Mouse (Mus musculus): Measurements from ENCODE around the gene Wdr6. TPM values are rescaled to one million over a fixed set of nuclear protein-coding genes. Genes with fewer than 3 reads are reported as not detected.
A peak's percentile ranks its signal among the peaks of the same experiment; 100 is the strongest.

The Wdr6 gene
- polyA plus RNA-seq, 1 experiment, result 52.9 TPM

DNA sequence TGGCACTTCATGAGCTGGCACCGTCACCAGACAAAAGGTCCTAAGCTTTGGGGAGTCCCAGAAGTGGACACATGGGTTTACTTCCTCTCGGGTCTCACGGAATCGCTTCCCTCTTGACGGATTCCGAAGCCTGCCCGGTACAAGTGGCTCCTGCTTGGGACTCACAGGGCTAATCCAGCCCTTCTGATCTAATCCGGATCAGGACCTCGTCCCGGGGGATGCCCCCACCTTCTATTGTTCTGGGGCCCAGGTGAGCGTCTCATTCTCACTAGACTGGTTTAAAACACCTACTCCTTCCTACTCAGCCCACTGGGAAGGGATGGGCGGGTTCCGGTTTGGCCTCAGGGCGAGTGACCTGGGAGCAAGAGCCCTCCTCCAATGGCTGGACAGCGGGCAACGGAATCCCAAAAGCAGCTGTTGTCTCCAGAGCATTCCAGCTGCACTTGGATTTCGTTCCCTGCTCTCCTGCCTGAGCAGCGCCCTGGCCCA lies 10.6 kb downstream of the Wdr6 start:
- peaks cover 33% of the 10 kb centered on the region for H3K36me3 ChIP-seq (ENCODE audit: control insufficient read depth, insufficient read depth)
- H3ac ChIP-seq (ENCODE audit: control insufficient read depth, insufficient read length, low read depth), result peak overlapping the region; percentile 78
- H3K4me3 ChIP-seq (ENCODE audit: insufficient read depth, poor library complexity, severe bottlenecking), result peak overlapping the region; percentile 41
- TF ChIP-seq MAX (IDR thresholded peaks at IDR 0.05), result no peak
- TF ChIP-seq USF1 (IDR thresholded peaks at IDR 0.05; ENCODE audit: low read depth), result no peak
- no peak for TF ChIP-seq MYOG (IDR thresholded peaks at IDR 0.05; ENCODE audit: control insufficient read depth, extremely low read depth, insufficient read length)
- TF ChIP-seq CTCF (IDR thresholded peaks at IDR 0.05; ENCODE audit: control insufficient read depth, insufficient read depth, insufficient read length), result no peak
- peaks cover 11% of the 10 kb centered on the region for H3K79me2 ChIP-seq (ENCODE audit: control insufficient read depth, insufficient read depth)
- H3K27me3 ChIP-seq (ENCODE audit: control insufficient read depth, insufficient read depth, insufficient read length), result no peaks in the 10 kb centered on the region
- peaks cover 5% of the 10 kb centered on the region for H3K79me3 ChIP-seq (ENCODE audit: low read depth)

DNA sequence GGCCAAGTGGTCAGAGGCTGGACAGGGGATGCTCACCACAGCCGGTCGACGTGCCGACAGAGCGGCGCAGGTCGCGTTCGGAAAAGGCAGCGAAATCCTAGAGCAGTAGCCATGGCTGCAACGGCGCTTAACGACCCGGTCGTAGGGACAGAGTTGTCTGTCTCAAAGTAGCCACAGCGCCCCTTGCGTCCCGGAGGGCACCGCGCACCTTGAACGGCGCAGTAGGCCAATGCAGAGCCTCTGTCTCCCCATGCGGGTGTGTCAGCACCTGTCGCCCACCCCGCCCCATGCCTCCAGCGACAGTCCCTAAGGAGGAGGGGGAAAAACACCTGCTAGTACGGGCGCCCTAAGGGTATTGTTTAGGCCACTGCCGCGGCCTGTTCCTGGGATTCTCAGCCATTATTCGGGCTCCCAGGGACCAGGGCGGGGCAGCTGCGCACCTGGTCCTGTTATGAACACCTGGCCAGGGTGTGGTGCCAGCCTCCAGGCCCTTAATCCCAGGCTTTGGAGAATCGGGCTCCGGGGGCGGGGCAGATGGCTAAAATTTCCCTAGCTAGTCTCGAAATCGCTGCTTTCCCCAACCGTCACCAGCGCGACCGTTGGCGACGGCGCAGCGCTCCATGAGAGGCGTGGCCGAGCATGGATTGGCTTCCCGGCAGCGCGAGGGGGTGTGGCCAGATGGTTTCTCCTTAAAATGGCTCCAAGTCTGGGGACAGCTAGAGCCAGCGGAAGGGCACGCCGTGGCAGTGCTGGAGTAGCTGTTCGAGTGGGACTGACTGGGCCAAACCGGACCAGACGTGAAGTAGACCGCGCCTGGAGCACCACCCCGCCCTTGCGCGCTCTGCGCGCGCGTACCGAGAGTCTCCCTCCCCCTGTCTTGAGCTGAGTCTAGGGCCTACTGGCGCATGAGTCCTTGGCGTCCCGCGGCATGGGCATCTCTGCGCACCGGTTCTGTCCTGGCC lies 11.4 kb downstream of the Wdr6 start, which contains the start of gene Ndufaf3:
TSS of gene Ndufaf3 (minus strand) at position 620 of the 962 bp plus-strand sequence.
- Histone ChIP-seq H3K4me3 (ENCODE audit: insufficient read depth, poor library complexity, severe bottlenecking) (peak within 1 kb of the TSS; percentile 41), H3ac (ENCODE audit: control insufficient read depth, insufficient read length, low read depth) (peak within 1 kb of the TSS; percentile 78), H3K79me3 (ENCODE audit: low read depth) (peaks cover 8% of the 10 kb centered on the region), H3K79me2 (ENCODE audit: control insufficient read depth, insufficient read depth) (peaks cover 19% of the 10 kb centered on the region), H3K27me3 (ENCODE audit: control insufficient read depth, insufficient read depth, insufficient read length) (no peaks in the 10 kb centered on the region), H3K36me3 (ENCODE audit: control insufficient read depth, insufficient read depth) (peaks cover 40% of the 10 kb centered on the region)
- TF ChIP-seq CEBPB (IDR thresholded peaks at IDR 0.05; ENCODE audit: low read depth), result no peak
- no peak for TF ChIP-seq FOSL1 (IDR thresholded peaks at IDR 0.05; ENCODE audit: insufficient read depth, low read length, poor library complexity, severe bottlenecking)
- no peak for TF ChIP-seq USF1 (IDR thresholded peaks at IDR 0.05; ENCODE audit: low read depth)
- TF ChIP-seq MAX (IDR thresholded peaks at IDR 0.05), result peak; percentile 36
- peak; percentile 95 for TF ChIP-seq CTCF (IDR thresholded peaks at IDR 0.05; ENCODE audit: control insufficient read depth, insufficient read depth, insufficient read length)
- TF ChIP-seq MYOG (IDR thresholded peaks at IDR 0.05; ENCODE audit: control insufficient read depth, extremely low read depth, insufficient read length), result no peak
- TF ChIP-seq MYOD1 (IDR thresholded peaks at IDR 0.05; ENCODE audit: control insufficient read depth, insufficient read length, low read depth), result peak; percentile 34

DNA sequence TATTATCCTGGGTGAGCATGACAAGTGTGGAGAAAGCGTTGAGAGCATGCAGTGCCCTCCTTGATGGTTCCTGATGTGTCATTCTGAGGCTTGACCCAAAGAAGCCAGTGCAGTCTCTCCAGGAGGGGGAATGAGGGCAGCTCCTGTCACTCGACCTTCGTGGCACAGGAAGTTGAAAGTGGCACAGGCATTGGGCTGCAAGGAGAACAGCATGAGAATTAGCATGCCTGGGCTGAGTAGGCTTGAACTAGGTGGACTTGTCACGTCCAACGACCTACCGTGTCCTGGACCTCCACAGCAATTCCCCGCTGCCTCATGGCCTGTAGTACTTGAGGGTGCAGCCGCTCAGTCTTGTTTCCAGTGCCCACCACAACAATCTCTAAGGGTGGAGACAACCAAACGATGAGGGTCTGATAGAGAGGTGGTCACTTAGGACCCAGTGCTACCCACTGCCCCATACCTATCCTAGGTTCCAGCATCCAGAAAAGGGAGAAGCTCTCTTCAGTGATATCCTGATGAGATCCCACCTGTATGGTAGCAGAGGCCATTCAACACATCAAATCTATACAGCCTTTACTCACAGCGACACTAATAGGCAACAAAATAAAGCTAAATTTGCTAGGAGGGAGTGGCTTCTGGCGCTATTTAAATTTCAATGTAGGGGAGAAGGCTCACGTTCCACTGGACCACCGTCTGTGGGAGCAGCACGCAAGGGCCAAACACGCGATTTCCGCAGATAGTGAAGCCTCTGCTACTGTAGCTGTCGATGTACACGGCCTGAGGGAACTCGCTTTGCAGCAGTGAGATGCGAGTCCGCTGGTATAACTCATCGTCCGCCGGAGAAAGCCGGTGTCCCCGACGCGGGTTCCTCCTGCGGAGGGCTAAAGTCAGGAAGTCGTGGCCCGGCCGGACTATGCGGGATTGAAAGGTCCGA lies 12.4 kb downstream of the Wdr6 start:
- H3ac ChIP-seq (ENCODE audit: control insufficient read depth, insufficient read length, low read depth), result peak overlapping the region; percentile 69
- no peak for TF ChIP-seq USF1 (IDR thresholded peaks at IDR 0.05; ENCODE audit: low read depth)
- TF ChIP-seq MYOD1 (IDR thresholded peaks at IDR 0.05; ENCODE audit: control insufficient read depth, insufficient read length, low read depth), result no peak
- no peak for TF ChIP-seq FOSL1 (IDR thresholded peaks at IDR 0.05; ENCODE audit: insufficient read depth, low read length, poor library complexity, severe bottlenecking)
- TF ChIP-seq MAX (IDR thresholded peaks at IDR 0.05), result no peak
- no peak for TF ChIP-seq CEBPB (IDR thresholded peaks at IDR 0.05; ENCODE audit: low read depth)
- no peak for TF ChIP-seq MYOG (IDR thresholded peaks at IDR 0.05; ENCODE audit: control insufficient read depth, extremely low read depth, insufficient read length)
- TF ChIP-seq CTCF (IDR thresholded peaks at IDR 0.05; ENCODE audit: control insufficient read depth, insufficient read depth, insufficient read length), result no peak
- H3K36me3 ChIP-seq (ENCODE audit: control insufficient read depth, insufficient read depth), result peaks cover 41% of the 10 kb centered on the region
- no peaks in the 10 kb centered on the region for H3K27me3 ChIP-seq (ENCODE audit: control insufficient read depth, insufficient read depth, insufficient read length)
- peaks cover 28% of the 10 kb centered on the region for H3K79me2 ChIP-seq (ENCODE audit: control insufficient read depth, insufficient read depth)
- peak overlapping the region; percentile 41 for H3K4me3 ChIP-seq (ENCODE audit: insufficient read depth, poor library complexity, severe bottlenecking)
- peaks cover 18% of the 10 kb centered on the region for H3K79me3 ChIP-seq (ENCODE audit: low read depth)

DNA sequence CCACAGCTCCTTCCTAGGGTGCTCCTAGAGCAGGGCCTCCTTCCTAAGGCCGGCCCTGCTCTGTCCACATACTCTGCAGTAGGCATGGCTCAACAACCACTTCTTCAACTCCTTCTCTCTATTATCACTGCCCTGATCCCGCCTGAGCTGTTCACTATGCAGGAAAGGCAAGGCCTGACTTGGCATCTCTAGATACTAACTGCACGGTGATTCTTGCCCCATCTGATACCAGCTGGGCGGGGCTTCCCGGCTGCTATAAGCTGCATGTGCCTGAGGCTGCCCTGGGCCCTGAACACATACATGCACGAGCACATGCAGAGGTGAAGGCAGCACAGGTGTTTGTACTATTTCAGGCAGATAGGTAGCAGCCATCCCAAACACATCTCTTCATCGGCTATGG lies 14.4 kb downstream of the Wdr6 start:
- Histone ChIP-seq H3K79me2 (ENCODE audit: control insufficient read depth, insufficient read depth) (peaks cover 37% of the 10 kb centered on the region), H3K4me3 (ENCODE audit: insufficient read depth, poor library complexity, severe bottlenecking) (no peak overlapping the region), H3K36me3 (ENCODE audit: control insufficient read depth, insufficient read depth) (peaks cover 48% of the 10 kb centered on the region), H3K27me3 (ENCODE audit: control insufficient read depth, insufficient read depth, insufficient read length) (no peaks in the 10 kb centered on the region), H3K79me3 (ENCODE audit: low read depth) (peaks cover 24% of the 10 kb centered on the region), H3ac (ENCODE audit: control insufficient read depth, insufficient read length, low read depth) (no peak overlapping the region)
- TF ChIP-seq FOSL1 (IDR thresholded peaks at IDR 0.05; ENCODE audit: insufficient read depth, low read length, poor library complexity, severe bottlenecking) (no peak), USF1 (IDR thresholded peaks at IDR 0.05; ENCODE audit: low read depth) (no peak), CEBPB (IDR thresholded peaks at IDR 0.05; ENCODE audit: low read depth) (no peak), MYOD1 (IDR thresholded peaks at IDR 0.05; ENCODE audit: control insufficient read depth, insufficient read length, low read depth) (no peak), MYOG (IDR thresholded peaks at IDR 0.05; ENCODE audit: control insufficient read depth, extremely low read depth, insufficient read length) (no peak), CTCF (IDR thresholded peaks at IDR 0.05; ENCODE audit: control insufficient read depth, insufficient read depth, insufficient read length) (no peak), MAX (IDR thresholded peaks at IDR 0.05) (no peak)

DNA sequence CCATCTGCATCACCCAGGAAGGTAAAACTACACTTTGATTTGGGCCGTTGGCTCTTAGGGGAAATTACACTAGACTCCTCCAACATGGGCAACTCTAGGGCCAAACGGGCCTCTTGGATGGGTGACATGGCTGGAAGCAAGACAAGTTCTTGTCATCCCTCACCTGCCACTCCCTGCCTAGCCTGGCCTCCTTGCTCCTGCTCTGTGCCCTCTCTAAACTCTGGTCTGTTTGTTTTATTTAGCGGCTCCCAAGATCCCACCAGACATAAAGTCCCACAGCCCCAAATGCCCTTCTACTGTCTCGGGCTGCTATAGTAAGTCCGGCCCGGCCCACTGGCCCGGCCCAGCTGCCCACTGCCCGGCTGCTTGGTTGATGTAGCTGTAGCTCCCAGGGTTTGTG lies 14.9 kb downstream of the Wdr6 start:
- Histone ChIP-seq H3K79me3 (ENCODE audit: low read depth) (peaks cover 24% of the 10 kb centered on the region), H3K36me3 (ENCODE audit: control insufficient read depth, insufficient read depth) (peaks cover 52% of the 10 kb centered on the region), H3K4me3 (ENCODE audit: insufficient read depth, poor library complexity, severe bottlenecking) (no peak overlapping the region), H3ac (ENCODE audit: control insufficient read depth, insufficient read length, low read depth) (no peak overlapping the region), H3K27me3 (ENCODE audit: control insufficient read depth, insufficient read depth, insufficient read length) (no peaks in the 10 kb centered on the region), H3K79me2 (ENCODE audit: control insufficient read depth, insufficient read depth) (peaks cover 35% of the 10 kb centered on the region)
- TF ChIP-seq CTCF (IDR thresholded peaks at IDR 0.05; ENCODE audit: control insufficient read depth, insufficient read depth, insufficient read length) (no peak), MYOD1 (IDR thresholded peaks at IDR 0.05; ENCODE audit: control insufficient read depth, insufficient read length, low read depth) (no peak), CEBPB (IDR thresholded peaks at IDR 0.05; ENCODE audit: low read depth) (no peak), MAX (IDR thresholded peaks at IDR 0.05) (no peak), USF1 (IDR thresholded peaks at IDR 0.05; ENCODE audit: low read depth) (no peak), MYOG (IDR thresholded peaks at IDR 0.05; ENCODE audit: control insufficient read depth, extremely low read depth, insufficient read length) (no peak), FOSL1 (IDR thresholded peaks at IDR 0.05; ENCODE audit: insufficient read depth, low read length, poor library complexity, severe bottlenecking) (no peak)

All from C2C12 (cell line).